Mouse (Mus musculus): Measurements from ENCODE around the gene Fgf5. TPM values are rescaled to one million over a fixed set of nuclear protein-coding genes. Genes with fewer than 3 reads are reported as not detected.

Fgf5 gene
- polyA plus RNA-seq (2015; fragmentation: Nextera tagmentation; extraction: Ambion mirVana), result 1.2 and 1.6 TPM in 2 replicates

DNA sequence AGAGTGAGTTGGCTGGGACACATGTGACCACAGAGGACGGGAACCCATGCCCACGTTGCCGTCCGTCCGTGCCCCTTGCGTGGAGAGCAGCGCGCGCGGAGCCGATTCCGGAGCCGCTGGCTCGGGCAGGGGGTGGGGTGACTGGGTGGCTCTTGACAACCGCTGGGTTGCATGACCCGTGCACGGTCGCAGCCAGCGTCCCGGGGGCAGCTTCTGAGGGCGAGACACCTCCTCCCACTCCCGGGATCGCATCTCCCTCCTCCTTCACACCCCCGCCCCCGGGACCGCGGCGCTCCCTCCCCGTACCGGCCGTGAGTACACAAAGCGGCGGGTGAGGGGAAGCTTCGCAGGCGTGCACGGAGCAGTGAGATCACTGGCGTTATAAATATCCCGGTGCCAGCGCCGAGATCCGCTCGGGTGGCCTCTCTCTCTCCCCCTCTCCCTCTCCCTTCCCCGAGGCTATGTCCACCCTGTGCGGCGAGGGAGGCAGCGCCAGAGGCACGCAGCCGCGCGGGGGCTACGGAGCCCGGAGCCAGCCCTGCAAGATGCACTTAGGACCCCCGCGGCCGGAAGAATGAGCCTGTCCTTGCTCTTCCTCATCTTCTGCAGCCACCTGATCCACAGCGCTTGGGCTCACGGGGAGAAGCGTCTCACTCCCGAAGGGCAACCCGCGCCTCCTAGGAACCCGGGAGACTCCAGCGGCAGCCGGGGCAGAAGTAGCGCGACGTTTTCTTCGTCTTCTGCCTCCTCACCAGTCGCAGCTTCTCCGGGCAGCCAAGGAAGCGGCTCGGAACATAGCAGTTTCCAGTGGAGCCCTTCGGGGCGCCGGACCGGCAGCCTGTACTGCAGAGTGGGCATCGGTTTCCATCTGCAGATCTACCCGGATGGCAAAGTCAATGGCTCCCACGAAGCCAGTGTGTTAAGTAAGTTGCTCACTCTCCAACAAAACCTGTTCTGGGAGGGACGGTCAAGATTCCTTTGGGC, at the start of gene Fgf5:
Fgf5 (plus strand) TSS at position 347 of the 984 bp plus-strand sequence.
- Histone ChIP-seq H3K4me1 (peaks cover 10% of the 10 kb centered on the region; the same call in 1 of the 2 replicates), H3K4me3 (replicated peaks) (peak within 1 kb of the TSS; percentile 54), H3K36me3 (no peaks in the 10 kb centered on the region), H3K4me2 (peak within 1 kb of the TSS; percentile 98), H3K27me3 (replicated peaks) (peaks cover 31% of the 10 kb centered on the region), H3K9ac (no peak within 1 kb of the TSS), H3K27ac (no peak within 1 kb of the TSS), H3K9me3 (no peaks in the 10 kb centered on the region)
- ATAC-seq (ENCODE audit: insufficient read depth, low FRiP score, low read depth), result peak; percentile 60
- WGBS, result under 1% methylated on average over 80 of the region's 80 CpGs

DNA sequence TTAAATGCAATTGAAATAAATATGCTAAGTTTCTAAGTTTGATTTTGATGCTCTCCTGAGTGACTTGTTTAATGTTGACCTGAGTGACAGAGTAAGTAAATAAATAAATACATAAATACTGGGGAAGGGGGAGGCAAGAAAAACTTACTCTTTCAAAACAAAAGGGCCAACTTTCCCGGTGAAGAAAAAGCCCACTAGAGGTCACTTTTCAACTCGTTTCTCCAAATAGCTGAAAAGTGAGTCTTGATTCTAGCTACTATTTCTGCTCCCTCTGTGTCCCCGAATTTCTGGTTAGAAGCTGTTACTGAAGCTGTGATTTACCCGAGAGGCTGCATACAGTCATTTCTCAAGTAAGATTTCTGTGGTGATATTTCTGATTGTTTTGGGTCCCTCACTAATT, 41.5 kb upstream of the Fgf5 start:
- Histone ChIP-seq H3K4me1 (no peaks in the 10 kb centered on the region), H3K27ac (no peak overlapping the region), H3K9ac (no peak overlapping the region), H3K4me2 (no peak overlapping the region), H3K36me3 (no peaks in the 10 kb centered on the region), H3K9me3 (no peaks in the 10 kb centered on the region), H3K27me3 (replicated peaks) (no peaks in the 10 kb centered on the region), H3K4me3 (replicated peaks) (no peak overlapping the region)
- ATAC-seq (ENCODE audit: insufficient read depth, low FRiP score, low read depth), result no peak
- WGBS, result 77% methylated on average over 4 of the region's 4 CpGs

DNA sequence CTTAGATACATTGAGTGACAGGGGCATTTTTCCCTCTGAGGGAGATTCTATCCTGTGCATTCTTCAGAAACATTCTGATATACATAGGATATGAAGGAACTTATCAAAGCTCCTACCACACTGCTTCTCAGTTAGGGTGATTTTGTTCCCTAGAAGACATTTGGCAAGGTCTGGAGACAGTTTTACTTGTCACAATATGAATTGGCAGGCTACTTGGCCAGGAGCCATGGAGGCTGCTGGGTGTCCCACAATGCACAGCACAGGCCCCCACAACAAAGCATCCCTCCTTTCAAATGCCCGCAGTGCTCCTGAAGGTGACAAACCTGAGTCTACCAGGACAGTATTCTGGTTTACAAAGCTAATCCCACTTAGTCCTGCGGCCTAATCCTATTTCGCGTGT, 32.0 kb upstream of the Fgf5 start:
- Histone ChIP-seq H3K9ac (no peak overlapping the region), H3K4me2 (no peak overlapping the region), H3K4me1 (no peaks in the 10 kb centered on the region), H3K9me3 (no peaks in the 10 kb centered on the region), H3K27ac (no peak overlapping the region), H3K4me3 (replicated peaks) (no peak overlapping the region), H3K27me3 (replicated peaks) (no peaks in the 10 kb centered on the region), H3K36me3 (no peaks in the 10 kb centered on the region)
- ATAC-seq (ENCODE audit: insufficient read depth, low FRiP score, low read depth), result no peak
- 59% methylated on average over 4 of the region's 4 CpGs for WGBS

DNA sequence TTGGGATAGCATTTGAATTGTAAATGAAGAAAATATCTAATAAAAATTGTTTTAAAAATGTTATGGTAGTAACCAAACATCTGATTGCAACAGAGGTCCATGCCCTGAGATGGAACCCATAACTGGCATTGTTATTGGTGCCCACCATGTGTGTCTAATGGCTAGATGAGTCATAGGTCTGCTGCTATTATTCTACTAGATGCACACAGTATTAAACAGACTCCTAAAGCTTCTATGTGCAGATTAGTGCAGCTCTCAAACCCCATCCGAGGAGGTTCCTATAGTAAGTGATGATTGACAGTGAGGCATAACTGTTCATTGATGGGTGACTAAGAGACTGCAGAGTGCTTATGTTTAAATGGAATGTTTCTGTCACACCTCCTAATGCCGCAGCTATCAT, 27.3 kb upstream of the Fgf5 start:
- WGBS, result 74% methylated on average over 2 of the region's 2 CpGs
- Histone ChIP-seq H3K27me3 (replicated peaks) (no peaks in the 10 kb centered on the region), H3K9ac (no peak overlapping the region), H3K27ac (no peak overlapping the region), H3K4me1 (no peaks in the 10 kb centered on the region), H3K9me3 (no peaks in the 10 kb centered on the region), H3K4me2 (no peak overlapping the region), H3K4me3 (replicated peaks) (no peak overlapping the region), H3K36me3 (no peaks in the 10 kb centered on the region)
- no peak for ATAC-seq (ENCODE audit: insufficient read depth, low FRiP score, low read depth)

DNA sequence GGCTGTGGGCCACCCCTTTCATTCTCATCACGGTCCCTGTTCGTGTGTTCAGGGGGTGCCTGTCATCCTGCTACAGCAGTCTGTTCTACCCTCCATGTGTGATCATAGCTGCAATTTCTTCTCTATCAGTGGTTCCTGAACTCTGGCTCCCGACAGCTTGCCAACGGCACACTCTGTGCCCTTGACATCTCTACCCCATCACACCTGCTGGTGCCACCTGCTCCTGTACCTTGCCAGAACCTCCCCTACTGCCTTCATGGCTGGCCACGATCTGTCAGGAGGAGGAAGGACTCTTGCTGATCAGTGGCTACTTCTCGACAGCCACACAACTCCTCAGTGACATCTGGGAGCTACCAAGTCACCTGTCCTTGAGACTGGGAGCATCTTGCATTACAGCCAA, 24.5 kb upstream of the Fgf5 start:
- WGBS, result 76% methylated on average over 6 of the region's 6 CpGs
- no peak for ATAC-seq (ENCODE audit: insufficient read depth, low FRiP score, low read depth)

DNA sequence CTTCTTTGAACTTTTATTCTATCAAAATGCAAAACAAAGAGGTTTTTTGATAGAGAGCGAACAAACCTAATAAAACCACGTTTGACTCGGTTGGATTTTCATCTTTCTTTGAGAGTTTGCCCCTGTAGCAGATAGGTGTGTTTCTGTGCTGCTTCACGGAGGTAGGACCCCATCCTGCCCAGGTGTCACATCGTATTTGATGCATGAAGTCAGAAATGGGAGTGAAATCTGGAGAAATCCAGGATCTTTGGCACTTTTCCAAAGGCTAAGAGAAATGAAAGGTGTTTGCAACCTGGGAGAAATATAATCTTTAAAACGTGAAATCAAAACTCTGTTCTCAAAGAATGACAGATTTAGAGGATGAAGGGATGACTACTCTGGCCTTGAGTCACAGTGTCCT, 15.5 kb upstream of the Fgf5 start:
- no peak overlapping the region for H3K4me3 ChIP-seq (replicated peaks)
- H3K9me3 ChIP-seq, result no peaks in the 10 kb centered on the region
- WGBS, result 75% methylated on average over 6 of the region's 6 CpGs
- H3K27ac ChIP-seq, result no peak overlapping the region
- H3K27me3 ChIP-seq (replicated peaks), result no peaks in the 10 kb centered on the region
- H3K4me1 ChIP-seq, result no peaks in the 10 kb centered on the region
- no peak overlapping the region for H3K9ac ChIP-seq
- no peaks in the 10 kb centered on the region for H3K36me3 ChIP-seq
- H3K4me2 ChIP-seq, result no peak overlapping the region
- no peak for ATAC-seq (ENCODE audit: insufficient read depth, low FRiP score, low read depth)

More for the DNA sequence above, 24.5 kb upstream of the Fgf5 start:
- H3K9ac ChIP-seq, result no peak overlapping the region
- no peaks in the 10 kb centered on the region for H3K9me3 ChIP-seq
- H3K4me2 ChIP-seq, result no peak overlapping the region
- no peaks in the 10 kb centered on the region for H3K4me1 ChIP-seq
- H3K4me3 ChIP-seq (replicated peaks), result no peak overlapping the region
- no peaks in the 10 kb centered on the region for H3K27me3 ChIP-seq (replicated peaks)
- H3K27ac ChIP-seq, result no peak overlapping the region
- H3K36me3 ChIP-seq, result no peaks in the 10 kb centered on the region

DNA sequence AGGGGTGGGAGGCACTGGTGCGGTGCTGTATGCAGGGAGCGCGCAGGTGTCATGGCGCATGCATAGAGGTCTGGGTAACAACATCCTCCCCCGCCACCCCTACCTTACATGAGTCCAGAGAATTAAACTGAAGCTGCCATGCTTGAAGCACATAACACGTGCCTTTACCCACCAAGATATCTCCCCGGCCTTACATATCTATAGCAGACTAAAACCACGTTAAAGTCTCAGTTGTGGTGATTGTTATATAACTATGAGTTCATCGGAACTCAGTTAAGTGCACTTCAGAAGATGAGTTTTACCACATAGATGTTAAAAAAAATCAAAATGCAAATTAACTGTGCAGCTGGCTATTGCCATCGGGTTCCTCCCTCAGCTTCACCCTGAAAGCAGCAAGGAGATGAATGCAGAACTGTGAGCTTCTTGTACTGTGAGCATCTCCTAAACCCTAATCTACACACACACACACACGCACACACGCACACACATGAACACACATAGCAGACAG, 12.6 kb upstream of the Fgf5 start:
- ATAC-seq (ENCODE audit: insufficient read depth, low FRiP score, low read depth), result no peak
- 92% methylated on average over 12 of the region's 12 CpGs for WGBS
- H3K4me2 ChIP-seq, result no peak overlapping the region

DNA sequence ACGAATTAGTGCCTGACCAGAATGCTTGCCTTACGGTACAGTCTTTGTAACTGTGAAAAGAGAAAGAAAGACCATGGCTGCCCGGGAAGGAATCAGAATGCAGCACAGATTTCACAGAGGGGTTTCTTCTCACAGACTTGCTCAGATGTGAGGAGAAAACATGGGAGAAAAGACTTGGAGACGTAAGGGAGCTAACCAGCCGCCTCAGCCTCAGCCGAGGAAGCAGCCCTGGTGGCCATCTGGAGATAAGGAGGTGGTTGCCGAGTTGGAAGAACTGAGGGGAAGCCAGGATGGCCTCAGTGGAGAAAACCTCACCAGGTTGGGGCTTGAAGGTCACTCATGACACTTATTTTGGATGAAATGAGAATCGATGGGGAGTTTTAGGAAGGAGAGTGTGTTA, 8.7 kb upstream of the Fgf5 start:
- Histone ChIP-seq H3K27me3 (replicated peaks) (no peaks in the 10 kb centered on the region), H3K4me2 (no peak overlapping the region), H3K4me1 (no peaks in the 10 kb centered on the region), H3K9me3 (no peaks in the 10 kb centered on the region), H3K27ac (no peak overlapping the region), H3K36me3 (no peaks in the 10 kb centered on the region), H3K4me3 (replicated peaks) (no peak overlapping the region), H3K9ac (no peak overlapping the region)
- WGBS, result 56% methylated on average over 8 of the region's 8 CpGs
- ATAC-seq (ENCODE audit: insufficient read depth, low FRiP score, low read depth), result no peak

More for the DNA sequence above, 12.6 kb upstream of the Fgf5 start:
- no peak overlapping the region for H3K9ac ChIP-seq
- H3K9me3 ChIP-seq, result no peaks in the 10 kb centered on the region
- H3K4me3 ChIP-seq (replicated peaks), result no peak overlapping the region
- H3K27ac ChIP-seq, result no peak overlapping the region
- no peaks in the 10 kb centered on the region for H3K36me3 ChIP-seq
- H3K4me1 ChIP-seq, result no peaks in the 10 kb centered on the region
- H3K27me3 ChIP-seq (replicated peaks), result no peaks in the 10 kb centered on the region

DNA sequence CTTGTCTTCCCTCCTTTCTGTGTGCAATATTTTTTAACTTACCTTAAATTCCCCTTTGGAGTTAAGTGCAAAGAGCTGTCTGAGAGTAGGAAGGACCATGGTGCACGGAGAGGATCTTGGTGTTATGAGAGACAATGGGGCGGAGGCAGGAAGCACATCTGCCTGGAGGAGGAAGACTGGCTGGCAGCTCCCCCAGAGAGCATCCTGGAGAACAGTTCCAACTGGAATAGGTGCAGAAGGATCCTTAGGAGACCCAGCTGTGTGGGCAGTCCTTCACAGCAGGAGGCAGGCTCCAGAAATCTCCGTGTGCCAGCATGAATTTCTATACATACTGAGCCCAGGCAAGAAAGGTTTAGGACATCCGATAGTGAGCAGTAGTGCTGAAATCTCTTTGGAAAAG, 8.0 kb upstream of the Fgf5 start:
- WGBS, result 50% methylated on average over 4 of the region's 4 CpGs

DNA sequence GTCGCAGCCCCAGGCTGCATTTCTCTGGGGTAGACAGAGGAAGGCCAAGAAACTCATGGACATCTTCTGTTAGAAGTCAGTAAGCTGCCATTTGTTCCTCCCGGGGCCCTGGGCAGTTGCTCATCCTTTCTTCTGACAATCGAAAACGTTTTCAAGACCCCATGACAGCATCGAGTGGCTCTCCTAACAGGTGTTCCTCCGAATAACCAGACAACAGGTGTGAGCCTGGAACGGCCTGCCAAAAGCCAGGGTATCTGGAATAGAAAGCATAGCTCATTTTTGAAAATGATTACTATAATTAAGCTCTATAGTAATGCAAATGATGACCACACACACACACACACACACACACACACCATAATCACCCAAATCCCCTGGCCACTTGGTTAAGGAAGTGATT, 7.2 kb upstream of the Fgf5 start:
- Histone ChIP-seq H3K36me3 (no peaks in the 10 kb centered on the region), H3K9me3 (no peaks in the 10 kb centered on the region), H3K9ac (no peak overlapping the region), H3K27me3 (replicated peaks) (no peaks in the 10 kb centered on the region), H3K4me3 (replicated peaks) (no peak overlapping the region), H3K4me1 (no peaks in the 10 kb centered on the region), H3K4me2 (no peak overlapping the region), H3K27ac (no peak overlapping the region)
- no peak for ATAC-seq (ENCODE audit: insufficient read depth, low FRiP score, low read depth)
- 81% methylated on average over 7 of the region's 7 CpGs for WGBS

More for the DNA sequence above, 8.0 kb upstream of the Fgf5 start:
- Histone ChIP-seq H3K9ac (no peak overlapping the region), H3K4me3 (replicated peaks) (no peak overlapping the region), H3K9me3 (no peaks in the 10 kb centered on the region), H3K27ac (no peak overlapping the region), H3K27me3 (replicated peaks) (no peaks in the 10 kb centered on the region), H3K4me2 (no peak overlapping the region), H3K36me3 (no peaks in the 10 kb centered on the region), H3K4me1 (no peaks in the 10 kb centered on the region)
- ATAC-seq (ENCODE audit: insufficient read depth, low FRiP score, low read depth), result no peak

DNA sequence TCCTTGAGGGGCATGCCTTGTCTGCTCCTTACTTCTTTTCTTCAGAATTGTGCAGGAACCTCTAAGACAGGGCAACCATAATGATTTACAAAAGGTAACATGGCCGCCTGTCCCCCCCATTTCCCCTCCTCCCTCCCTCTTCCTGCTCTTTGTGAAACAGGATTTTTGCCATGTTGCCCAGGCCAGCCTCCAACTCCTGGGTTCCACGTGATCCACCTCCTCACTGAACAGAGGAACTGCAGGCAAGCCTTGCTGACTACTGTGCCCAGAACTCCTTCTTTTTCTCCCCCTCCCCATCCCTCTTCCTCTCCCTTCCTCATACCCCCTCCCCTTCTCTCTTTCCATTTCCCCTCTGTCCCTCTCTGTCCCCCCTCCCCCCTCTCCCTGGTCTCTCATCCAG, 6.5 kb upstream of the Fgf5 start:
- no peaks in the 10 kb centered on the region for H3K27me3 ChIP-seq (replicated peaks)
- H3K27ac ChIP-seq, result no peak overlapping the region
- 51% methylated on average over 2 of the region's 2 CpGs for WGBS
- H3K4me3 ChIP-seq (replicated peaks), result no peak overlapping the region
- H3K36me3 ChIP-seq, result no peaks in the 10 kb centered on the region
- H3K9ac ChIP-seq, result no peak overlapping the region
- no peak overlapping the region for H3K4me2 ChIP-seq
- H3K4me1 ChIP-seq, result no peaks in the 10 kb centered on the region
- no peak for ATAC-seq (ENCODE audit: insufficient read depth, low FRiP score, low read depth)
- H3K9me3 ChIP-seq, result no peaks in the 10 kb centered on the region

DNA sequence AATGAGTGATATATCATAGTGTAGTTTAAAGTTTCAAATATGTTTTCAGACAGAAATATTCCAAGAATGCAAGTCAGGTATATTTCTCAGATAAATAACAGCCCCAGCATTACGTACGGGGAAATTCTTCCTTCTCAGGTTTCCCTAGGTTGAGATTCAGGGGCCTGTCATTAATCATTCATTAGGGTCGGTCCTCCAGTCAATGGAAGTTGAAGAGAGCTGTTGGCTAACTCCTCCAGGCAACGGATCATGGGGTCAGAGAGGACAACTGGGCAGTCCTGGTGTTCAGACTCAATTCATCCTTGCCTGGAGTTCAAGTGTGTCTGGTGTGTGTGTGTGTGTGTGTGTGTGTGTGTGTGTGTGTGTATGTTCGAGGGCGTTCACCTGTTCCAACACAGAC, 837 bp upstream of the Fgf5 start:
- H3K9me3 ChIP-seq, result no peaks in the 10 kb centered on the region
- H3K9ac ChIP-seq, result no peak overlapping the region
- H3K4me2 ChIP-seq, result peak overlapping the region; percentile 98
- 20% methylated on average over 6 of the region's 6 CpGs for WGBS
- no peaks in the 10 kb centered on the region for H3K36me3 ChIP-seq
- peaks cover 10% of the 10 kb centered on the region; the same call in 1 of the 2 replicates for H3K4me1 ChIP-seq
- no peak for ATAC-seq (ENCODE audit: insufficient read depth, low FRiP score, low read depth)
- peaks cover 31% of the 10 kb centered on the region for H3K27me3 ChIP-seq (replicated peaks)
- H3K27ac ChIP-seq, result no peak overlapping the region
- H3K4me3 ChIP-seq (replicated peaks), result no peak overlapping the region

All from stomach, embryonic 15.5 days (tissue).